Mouse (Mus musculus): Measurements from ENCODE around the gene Hist2h2be.
"Not testable (repeated sequence)": the region's sequence is repeated elsewhere in the genome, so short reads cannot be mapped to it uniquely, and the experiment has no call there.

The Hist2h2be gene

GRCm38 (mm10) chr3:96238954-96239793, 18.3 kb downstream of the Hist2h2be start, which contains the start of gene Hist2h3c2:
Gene Hist2h3c2 (minus strand): TSS chr3:96239127.
- DNase-seq: peak; percentile 68

- peak; percentile 96 for DNase-seq
Measured at GRCm38 (mm10) chr3:96239949-96240798, 19.3 kb downstream of the Hist2h2be start, which contains the start of gene Hist2h2aa2. Gene Hist2h2aa2 (minus strand): TSS chr3:96240276.

DNA sequence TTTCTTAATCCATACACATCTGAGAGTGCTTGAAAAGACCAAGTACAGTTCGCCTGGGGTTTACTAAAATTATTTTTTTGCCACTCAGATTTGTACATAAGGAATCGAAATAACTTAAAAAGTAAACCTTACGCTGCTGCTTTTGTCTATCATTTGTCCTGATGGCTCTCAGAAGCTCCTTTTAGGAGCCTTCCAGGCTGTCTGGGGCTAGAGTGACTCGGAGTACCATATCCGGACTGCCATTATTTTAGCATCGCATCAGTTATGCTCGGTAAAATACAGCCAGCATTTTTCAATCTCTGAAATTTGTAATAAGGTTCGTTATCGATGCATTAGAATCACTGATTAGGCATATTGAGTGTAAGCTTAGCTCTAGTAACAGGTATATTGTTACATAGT, 19.9 kb downstream of the Hist2h2be start:
- DNase-seq: no peak

DNA sequence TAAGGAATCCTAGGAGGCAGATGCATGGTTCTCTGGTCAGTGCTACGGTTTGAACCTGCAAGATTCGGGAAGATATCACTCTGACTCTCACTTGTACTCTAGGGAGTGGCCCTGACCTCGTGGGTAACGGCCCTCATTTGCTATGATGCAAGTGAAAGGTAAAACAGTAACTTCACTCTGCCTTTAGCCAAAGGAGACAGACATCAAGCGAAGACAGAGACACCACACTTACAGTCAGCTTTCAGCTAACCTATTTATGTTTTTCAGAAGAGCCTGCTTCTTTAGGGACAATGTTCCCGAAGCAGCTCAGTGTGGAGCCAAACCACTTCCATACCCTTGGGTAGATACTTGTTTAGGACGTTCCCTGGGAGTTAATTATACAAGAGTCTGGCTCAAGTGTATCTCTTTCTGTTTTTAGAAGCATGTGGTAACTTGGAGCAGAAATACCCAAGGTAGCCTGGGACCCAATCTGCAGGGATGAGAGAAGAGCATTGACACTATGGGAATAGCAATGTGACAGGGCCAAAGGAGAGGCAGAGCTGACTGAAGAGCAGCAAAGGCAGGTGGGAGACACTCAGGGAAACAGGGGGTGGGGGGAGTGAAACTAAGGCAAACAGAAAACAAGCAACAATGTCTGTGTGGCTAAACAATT, 23.1 kb downstream of the Hist2h2be start:
- DNase-seq: no peak

GRCm38 (mm10) chr3:96245003-96245886, 24.3 kb downstream of the Hist2h2be start, which contains the start of gene Hist2h2aa1:
Gene Hist2h2aa1 (plus strand): TSS chr3:96245497.
- DNase-seq: peak; percentile 92

DNA sequence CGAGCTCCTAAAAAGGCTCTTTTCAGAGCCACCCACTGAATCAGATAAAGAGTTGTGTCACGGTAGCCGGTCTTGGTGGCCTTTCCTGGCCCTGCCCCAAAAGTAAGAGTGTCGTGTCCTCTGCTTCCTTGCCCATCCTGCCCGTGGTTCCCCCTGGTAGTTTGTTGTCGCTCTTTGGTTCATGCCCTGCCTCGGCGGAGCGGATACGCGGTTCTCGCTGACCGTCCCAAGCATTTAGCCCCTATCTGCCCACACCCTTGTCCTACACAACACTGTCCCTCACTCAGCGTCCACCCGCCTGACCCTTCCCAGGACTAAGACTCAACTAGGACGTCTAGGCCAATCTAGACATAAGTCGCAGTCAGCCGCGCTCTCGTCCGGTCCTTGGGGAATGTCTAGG, 25.1 kb downstream of the Hist2h2be start:
- DNase-seq: not testable (repeated sequence)

- not testable (repeated sequence) for DNase-seq
Measured at GRCm38 (mm10) chr3:96246427-96246856, 25.5 kb downstream of the Hist2h2be start, which contains the start of gene Hist2h3c1. Gene Hist2h3c1 (plus strand): TSS chr3:96246685.

- peak; percentile 59 for DNase-seq
Measured at GRCm38 (mm10) chr3:96247356-96248140, 26.6 kb downstream of the Hist2h2be start.

DNA sequence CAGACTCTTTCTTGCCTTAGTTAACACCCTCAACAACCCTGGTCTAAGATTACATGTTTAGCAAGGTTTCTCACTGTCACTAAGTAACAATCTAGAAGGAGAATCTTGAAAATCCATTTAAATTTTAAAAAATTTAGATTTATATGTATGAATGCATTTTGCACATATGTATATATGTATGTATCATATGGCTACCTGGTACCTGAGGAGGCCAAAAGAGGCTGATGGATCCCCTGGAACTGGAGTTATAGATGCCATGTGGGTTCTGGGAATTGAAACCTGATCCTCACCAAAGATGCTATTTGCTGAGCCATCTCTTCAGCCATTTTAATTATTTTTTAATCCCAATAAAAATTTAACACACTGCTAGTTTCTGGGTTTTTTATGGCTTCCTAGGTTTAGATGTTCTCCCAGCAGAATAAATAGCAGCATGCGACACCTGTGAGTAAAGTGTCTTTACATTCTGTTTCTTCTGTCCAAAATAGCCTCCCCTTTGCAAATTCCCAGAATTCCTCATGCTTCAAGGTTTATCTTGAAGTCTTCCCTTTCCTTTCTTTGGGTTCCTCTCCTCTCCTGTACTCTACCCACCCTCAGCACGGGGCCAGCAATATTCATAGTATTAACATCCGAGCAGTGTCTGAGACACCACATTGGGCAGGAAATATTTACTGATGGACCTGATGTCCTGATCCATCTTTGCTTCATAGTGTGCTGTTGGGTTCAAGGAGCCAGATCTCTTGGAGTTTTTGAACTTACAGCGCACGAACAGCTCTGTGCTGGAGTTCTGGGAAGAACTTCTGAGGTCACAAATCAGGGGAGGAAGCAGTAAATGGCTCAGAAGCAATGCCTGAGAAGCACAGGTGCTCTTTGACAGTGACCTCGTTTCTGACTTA, 27.5 kb downstream of the Hist2h2be start:
- no peak for DNase-seq

- no peak for DNase-seq
Measured at GRCm38 (mm10) chr3:96249034-96249345, 28.1 kb downstream of the Hist2h2be start.

GRCm38 (mm10) chr3:96250890-96251289, 30.0 kb downstream of the Hist2h2be start:
- no peak for DNase-seq

DNA sequence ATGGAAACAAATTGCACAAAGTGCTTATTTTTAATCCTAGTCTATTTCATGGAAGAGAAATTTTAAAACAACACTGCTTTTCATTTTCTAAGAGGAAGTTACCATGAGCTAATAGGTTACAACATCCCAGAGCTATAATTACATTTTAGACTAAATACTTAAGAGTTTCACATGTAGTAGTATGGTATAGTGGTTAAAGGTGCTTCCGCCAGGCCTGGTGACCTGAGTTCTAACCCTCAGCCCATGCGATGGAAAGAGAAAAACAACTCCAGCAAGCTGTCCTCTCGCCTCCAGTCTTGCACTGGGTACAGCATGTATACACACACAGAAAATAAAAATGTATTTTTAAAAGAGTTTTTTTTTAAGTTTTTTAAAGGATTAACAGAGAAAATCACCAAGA, 30.9 kb downstream of the Hist2h2be start:
- DNase-seq: no peak

- DNase-seq: no peak
Measured at GRCm38 (mm10) chr3:96254683-96255355, 33.9 kb downstream of the Hist2h2be start.

- DNase-seq: no peak
Measured at GRCm38 (mm10) chr3:96255926-96256593, 35.1 kb downstream of the Hist2h2be start.

DNA sequence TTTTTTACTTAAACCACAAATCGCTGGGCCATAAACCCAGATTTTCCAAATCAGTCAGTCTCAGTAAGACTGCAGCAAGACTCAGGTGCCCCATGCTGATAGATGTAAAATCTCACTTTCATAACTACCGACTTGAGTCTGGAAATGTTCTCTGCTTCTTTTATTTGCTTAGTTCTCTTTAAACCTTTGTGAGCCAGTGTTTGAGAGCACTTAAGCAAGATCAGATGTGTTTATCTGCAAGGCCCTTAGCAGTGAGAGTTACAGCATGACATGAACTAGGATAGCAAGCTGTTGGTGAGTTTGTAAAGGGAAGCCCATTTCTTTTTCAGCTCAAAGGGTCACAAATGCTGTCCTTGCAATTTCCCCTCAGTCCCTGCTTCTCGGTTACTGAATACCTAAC, 36.3 kb downstream of the Hist2h2be start:
- no peak for DNase-seq

DNA sequence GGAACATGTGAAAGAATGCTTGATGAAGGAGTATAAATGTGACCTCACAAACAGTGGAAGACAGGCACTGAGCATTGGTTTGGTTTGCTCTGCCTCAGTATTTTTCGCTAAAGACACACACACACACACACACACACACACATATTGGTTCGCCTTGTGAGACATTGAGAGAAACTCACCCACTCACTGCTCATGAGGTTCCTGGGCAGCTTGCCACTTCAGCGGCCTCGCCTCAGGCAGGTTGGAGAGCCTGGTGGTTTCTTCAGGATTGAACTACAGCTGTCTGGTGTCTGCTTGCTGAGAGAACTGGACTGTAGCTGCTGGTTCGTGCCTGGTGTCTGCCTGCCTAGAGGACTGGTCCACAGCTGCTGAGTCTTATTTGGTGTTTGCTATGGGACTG, 39.3 kb downstream of the Hist2h2be start:
- peak; percentile 47 for DNase-seq

DNA sequence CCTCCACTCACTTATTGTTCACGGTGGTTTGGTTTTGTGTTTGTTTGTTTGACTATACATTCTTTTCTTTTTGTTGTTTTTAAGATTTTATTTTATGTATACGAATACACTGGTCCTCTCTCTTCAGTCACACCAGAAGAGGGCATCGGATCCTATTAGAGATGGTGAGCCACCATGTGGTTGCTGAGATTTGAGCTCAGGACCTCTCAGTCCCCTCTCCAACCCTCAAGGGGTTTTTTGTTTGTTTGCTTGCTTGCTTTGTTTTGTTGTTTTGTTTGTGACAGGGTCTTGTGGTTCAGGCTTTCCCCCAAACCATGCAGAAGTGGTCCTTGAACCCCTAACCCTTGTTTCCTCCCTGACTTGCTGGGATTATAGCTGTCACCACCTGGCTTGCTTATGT, 40.7 kb downstream of the Hist2h2be start:
- DNase-seq: no peak

- peak; percentile 95 for DNase-seq
Measured at GRCm38 (mm10) chr3:96262216-96262875, 41.4 kb downstream of the Hist2h2be start.

Measured in cerebellum, adult 9-10 months (tissue).